Mouse (Mus musculus) forebrain, embryonic 13.5 days (tissue): ENCODE results near the gene Simc1. TPM values are rescaled to one million over a fixed set of nuclear protein-coding genes. Genes with fewer than 3 reads are reported as not detected.

Experiments
- ATAC-seq: fragments of 200-750 bp; cut with Nextera tagmentation; 2 replicates; pipeline ENCODE4 v1.8.0; 2017
- H3K27ac ChIP-seq: fragments of 300-500 bp; sonication (generic); 2 replicates; pipeline ENCODE4 v1.5.1; 2015; ENCODE audit warnings: inconsistent platforms, mild to moderate bottlenecking, moderate library complexity
- H3K27me3 ChIP-seq: fragments of 300-500 bp; sonication (generic); 2 replicates; pipeline ENCODE4 v1.6.1; 2015; ENCODE audit warnings: mild to moderate bottlenecking, inconsistent platforms
- H3K36me3 ChIP-seq: fragments of 300-500 bp; sonication (generic); 2 replicates; pipeline ENCODE4 v1.6.1; 2015; ENCODE audit warnings: mild to moderate bottlenecking, inconsistent platforms; ENCODE audit not compliant: poor library complexity, severe bottlenecking
- H3K4me1 ChIP-seq: fragments of 300-500 bp; sonication (generic); 2 replicates; pipeline ENCODE4 v1.6.1; 2015; ENCODE audit warnings: inconsistent platforms
- H3K4me2 ChIP-seq: fragments of 300-500 bp; sonication (generic); 2 replicates; pipeline ENCODE4 v1.6.1; 2015; ENCODE audit warnings: inconsistent platforms, mild to moderate bottlenecking, moderate library complexity
- H3K4me3 ChIP-seq: fragments of 300-500 bp; sonication (generic); 2 replicates; pipeline ENCODE4 v1.5.1; 2015; ENCODE audit warnings: mild to moderate bottlenecking, inconsistent platforms
- H3K9ac ChIP-seq: fragments of 300-500 bp; sonication (generic); 2 replicates; pipeline ENCODE4 v1.6.1; 2015; ENCODE audit warnings: mild to moderate bottlenecking, inconsistent platforms
- H3K9me3 ChIP-seq: fragments of 300-500 bp; sonication (generic); replicated peaks from 2 replicates; pipeline ENCODE4 v1.6.1; 2016; ENCODE audit warnings: inconsistent platforms
- WGBS: fragments of 180-500 bp; shearing (Covaris S2); methylation state at CpG from one replicate; pipeline ENCODE4 v1.1.7; 2015; 5-methylcytosine and 5-hydroxymethylcytosine counted together
- polyA plus RNA-seq: library from polyadenylated mRNA; unstranded; fragments of >200 nt; fragmentation: Nextera tagmentation; extraction: Ambion mirVana; gene quantifications from 2 replicates; pipeline ENCODE4 v1.2.1, GENCODE M21; 2015

Simc1 gene
- 17.7 and 17.8 TPM in 2 replicates for polyA plus RNA-seq

DNA sequence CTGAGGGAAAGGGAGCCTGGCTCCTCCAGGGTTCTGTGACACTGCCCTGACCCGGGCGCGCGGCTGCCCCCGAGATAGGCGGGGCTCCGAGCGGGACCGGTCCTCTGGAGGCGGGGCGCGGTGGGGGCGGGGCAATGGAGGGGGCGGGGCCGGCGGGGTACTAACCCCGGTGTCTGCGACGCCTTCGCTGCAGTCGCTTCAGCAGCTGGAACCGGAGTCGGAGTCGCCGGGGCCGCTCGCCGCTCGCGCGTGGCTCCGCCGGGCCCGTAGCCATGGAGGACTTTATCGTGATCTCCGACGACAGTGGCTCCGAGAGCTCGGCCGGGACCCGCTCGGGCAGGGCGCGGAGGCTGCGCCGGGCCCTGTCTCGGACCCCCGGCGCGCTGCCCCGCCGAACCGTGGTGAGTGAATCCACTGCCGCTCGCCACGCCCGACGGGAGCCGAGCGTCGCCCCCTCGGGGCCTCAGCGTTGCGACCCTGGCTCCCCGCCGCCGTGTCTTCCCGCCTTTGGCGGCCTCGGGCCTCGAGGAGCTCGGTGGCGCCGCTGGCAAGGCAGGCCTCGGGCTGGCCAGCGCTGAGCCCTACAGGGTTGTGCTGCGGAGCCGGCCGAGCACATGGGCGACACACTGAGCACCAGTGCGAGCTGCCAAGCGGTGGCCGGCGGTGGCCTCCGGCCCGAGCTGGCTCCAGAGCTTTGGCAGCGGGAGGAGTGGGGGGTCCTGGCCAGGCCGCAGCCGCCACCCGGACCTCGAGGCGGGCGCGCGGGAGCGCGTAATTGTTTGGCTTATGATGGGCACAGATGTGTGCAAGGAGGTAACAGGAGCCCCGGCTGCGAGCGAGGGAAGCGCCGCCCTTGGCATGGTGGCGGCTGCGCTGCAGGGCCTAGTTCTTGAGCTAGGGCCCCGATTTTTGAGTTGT, at the start of gene Simc1:
Gene Simc1, plus strand, starts transcription at position 176 of the 918 bp plus-strand sequence.
- Histone ChIP-seq H3K9me3 (no peaks in the 10 kb centered on the region), H3K9ac (peak within 1 kb of the TSS; percentile 87), H3K27me3 (0 out of 2 replicates have a peak, but pooled peaks cover 8% of the 10 kb centered on the region), H3K4me3 (peak within 1 kb of the TSS; percentile 73), H3K27ac (peak within 1 kb of the TSS; percentile 79), H3K4me2 (peak within 1 kb of the TSS; percentile 90), H3K4me1 (peaks cover 17% of the 10 kb centered on the region), H3K36me3 (0 out of 2 replicates have a peak, but pooled peaks cover 2% of the 10 kb centered on the region)
- peak; percentile 92 for ATAC-seq
- 1% methylated on average over 89 of the region's 105 CpGs for WGBS

DNA sequence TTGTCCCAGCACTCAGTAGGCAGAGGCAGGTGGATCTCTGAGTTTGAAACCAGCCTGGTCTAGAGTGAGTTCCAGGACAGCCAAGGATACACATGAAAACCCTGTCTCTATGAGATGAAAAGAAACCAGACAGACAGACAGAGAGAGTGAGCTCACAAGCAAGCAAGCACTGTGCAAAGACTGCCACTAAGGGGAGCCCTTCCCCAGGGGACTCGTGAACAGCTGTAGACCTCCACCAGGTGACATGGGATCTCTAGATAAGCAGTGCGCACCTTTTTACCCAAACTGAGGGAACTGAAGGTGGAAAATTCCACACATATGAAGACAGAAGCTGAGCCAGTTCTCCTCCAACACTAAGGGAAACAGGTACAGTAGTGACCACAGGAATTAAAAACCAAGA, 46.5 kb upstream of the Simc1 start:
- no peak overlapping the region for H3K4me3 ChIP-seq
- H3K4me2 ChIP-seq: no peak overlapping the region
- no peak for ATAC-seq
- peaks cover 80% of the 10 kb centered on the region for H3K36me3 ChIP-seq
- no peaks in the 10 kb centered on the region for H3K4me1 ChIP-seq
- no peaks in the 10 kb centered on the region for H3K9me3 ChIP-seq
- H3K27ac ChIP-seq: no peak overlapping the region
- H3K27me3 ChIP-seq: no peaks in the 10 kb centered on the region
- 83% methylated on average over 2 of the region's 2 CpGs for WGBS
- H3K9ac ChIP-seq: no peak overlapping the region

DNA sequence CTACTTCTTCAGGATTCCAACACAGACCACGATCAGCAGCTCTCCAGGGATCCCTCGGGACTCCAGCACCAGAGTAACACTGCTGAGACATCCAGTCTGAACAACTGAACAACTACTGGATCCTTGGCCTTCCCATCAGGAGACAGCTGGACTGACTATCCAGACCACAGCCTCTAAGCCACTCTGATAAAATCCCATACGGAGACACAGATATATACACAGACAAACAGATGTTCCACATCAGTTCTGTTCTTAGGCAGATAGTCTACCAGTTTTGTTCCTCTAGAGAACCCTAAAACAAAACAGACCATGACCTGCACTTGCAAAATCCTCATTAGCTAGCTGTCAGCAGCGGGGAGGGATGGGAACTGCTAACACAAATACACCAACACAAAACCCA, 44.3 kb upstream of the Simc1 start:
- Histone ChIP-seq H3K27ac (no peak overlapping the region), H3K9me3 (peaks cover 9% of the 10 kb centered on the region), H3K9ac (no peak overlapping the region), H3K4me1 (no peaks in the 10 kb centered on the region), H3K36me3 (peaks cover 94% of the 10 kb centered on the region), H3K4me2 (no peak overlapping the region), H3K4me3 (no peak overlapping the region), H3K27me3 (no peaks in the 10 kb centered on the region)
- no peak for ATAC-seq
- WGBS: 92% methylated on average over 4 of the region's 4 CpGs

DNA sequence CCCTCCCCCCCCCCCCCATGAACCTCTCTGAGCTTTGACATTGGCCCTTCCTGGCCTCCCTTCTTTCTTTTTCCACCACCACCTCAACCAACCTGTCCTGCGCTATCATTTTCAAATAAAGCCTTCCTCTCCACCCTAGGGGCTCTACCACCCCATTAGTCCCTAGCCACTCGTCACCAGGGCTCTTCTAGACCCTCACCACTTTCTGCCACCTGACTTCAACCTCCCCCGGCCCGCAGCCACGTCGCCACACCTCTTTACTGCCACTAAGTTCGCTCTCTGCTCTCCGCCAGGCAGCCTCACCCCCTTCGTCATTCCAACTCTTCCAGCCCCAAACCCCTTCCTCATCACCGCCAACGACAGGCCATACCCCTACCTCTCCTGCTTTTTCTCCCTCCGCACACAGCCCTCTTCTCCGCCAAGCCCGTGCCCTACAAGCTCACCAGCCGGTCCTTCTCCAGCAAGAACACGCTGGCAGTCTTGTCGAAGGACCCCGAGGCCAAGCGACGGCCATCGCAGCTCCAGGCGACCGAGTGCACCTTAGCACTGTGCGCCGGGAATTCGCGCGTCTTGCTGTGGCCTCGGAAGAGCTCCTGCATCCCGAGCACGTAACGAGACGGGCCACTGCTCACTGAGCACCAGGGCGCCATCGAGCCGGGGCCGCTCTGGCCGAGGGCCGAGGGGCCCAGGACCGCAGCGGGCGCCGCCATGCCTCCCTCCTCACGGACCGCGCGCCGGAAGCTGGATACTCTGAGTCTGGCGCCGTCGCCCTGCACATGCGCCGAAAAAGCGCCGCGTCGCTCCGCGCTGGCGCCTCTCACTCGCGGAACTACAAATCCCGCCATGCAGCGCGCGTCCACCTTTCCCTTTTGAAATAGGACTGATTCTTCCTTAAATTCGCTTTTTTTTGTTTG, 35.2 kb upstream of the Simc1 start, which contains the start of gene Thoc3:
Gene Thoc3, minus strand, starts transcription at position 752 of the 914 bp plus-strand sequence.
- H3K36me3 ChIP-seq: peaks cover 43% of the 10 kb centered on the region
- no peak within 1 kb of the TSS for H3K27ac ChIP-seq
- WGBS: under 1% methylated on average over 67 of the region's 67 CpGs
- H3K9ac ChIP-seq: peak within 1 kb of the TSS; percentile 81
- H3K4me3 ChIP-seq: peak within 1 kb of the TSS; percentile 66
- H3K4me2 ChIP-seq: peak within 1 kb of the TSS; percentile 93
- H3K27me3 ChIP-seq: no peaks in the 10 kb centered on the region
- ATAC-seq: peak; percentile 99
- peaks cover 12% of the 10 kb centered on the region for H3K4me1 ChIP-seq
- H3K9me3 ChIP-seq: peaks cover 13% of the 10 kb centered on the region

DNA sequence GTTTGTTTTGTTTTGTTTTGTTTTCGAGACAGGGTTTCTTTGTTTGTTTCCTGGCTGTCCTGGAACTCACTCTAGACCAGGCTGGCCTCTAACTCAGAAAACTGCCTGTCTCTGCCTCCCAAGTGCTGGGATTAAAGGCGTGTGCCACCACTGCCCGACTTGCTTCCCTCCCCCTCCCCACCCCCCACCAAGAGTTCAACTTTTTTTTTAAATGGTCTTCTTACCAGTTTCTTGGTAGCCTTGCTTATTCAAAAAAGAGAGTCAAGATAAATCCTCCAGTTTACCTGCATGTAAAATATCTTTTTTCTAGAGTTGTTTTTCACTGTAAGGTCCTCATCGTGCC, 34.6 kb upstream of the Simc1 start:
- WGBS: 19% methylated on average over 4 of the region's 4 CpGs
- ATAC-seq: peak; percentile 74
- H3K27ac ChIP-seq: no peak overlapping the region
- peaks cover 12% of the 10 kb centered on the region for H3K4me1 ChIP-seq
- H3K27me3 ChIP-seq: no peaks in the 10 kb centered on the region
- H3K4me2 ChIP-seq: peak overlapping the region; percentile 93
- H3K9ac ChIP-seq: 0 out of 2 replicates have a peak overlapping the region, but pooled peaks have one; percentile 81
- peaks cover 7% of the 10 kb centered on the region for H3K9me3 ChIP-seq
- peaks cover 37% of the 10 kb centered on the region for H3K36me3 ChIP-seq
- peak overlapping the region; percentile 66 for H3K4me3 ChIP-seq

DNA sequence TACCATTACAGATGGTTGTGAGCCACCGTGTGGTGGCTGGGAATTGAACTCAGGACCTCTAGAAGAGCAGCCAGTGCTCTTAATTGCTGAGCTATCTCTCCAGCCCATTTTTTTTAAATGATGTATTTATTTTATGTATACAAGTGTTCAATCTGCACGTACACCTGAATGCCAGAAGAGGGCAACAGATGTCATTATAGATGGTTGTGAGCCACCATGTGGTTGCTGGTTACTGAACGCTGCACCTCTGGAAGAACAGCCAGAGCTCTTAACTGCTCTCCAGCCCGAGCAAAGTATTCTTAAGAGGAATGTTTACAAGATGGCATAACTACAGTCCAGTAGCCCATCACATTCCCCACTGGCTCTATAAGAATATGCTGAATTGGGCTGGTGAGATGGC, 31.6 kb upstream of the Simc1 start:
- Histone ChIP-seq H3K9ac (no peak overlapping the region), H3K27ac (no peak overlapping the region), H3K4me3 (no peak overlapping the region), H3K27me3 (no peaks in the 10 kb centered on the region), H3K36me3 (peaks cover 7% of the 10 kb centered on the region), H3K9me3 (no peaks in the 10 kb centered on the region), H3K4me2 (no peak overlapping the region), H3K4me1 (peaks cover 12% of the 10 kb centered on the region)
- ATAC-seq: no peak
- WGBS: 83% methylated on average over 4 of the region's 4 CpGs

DNA sequence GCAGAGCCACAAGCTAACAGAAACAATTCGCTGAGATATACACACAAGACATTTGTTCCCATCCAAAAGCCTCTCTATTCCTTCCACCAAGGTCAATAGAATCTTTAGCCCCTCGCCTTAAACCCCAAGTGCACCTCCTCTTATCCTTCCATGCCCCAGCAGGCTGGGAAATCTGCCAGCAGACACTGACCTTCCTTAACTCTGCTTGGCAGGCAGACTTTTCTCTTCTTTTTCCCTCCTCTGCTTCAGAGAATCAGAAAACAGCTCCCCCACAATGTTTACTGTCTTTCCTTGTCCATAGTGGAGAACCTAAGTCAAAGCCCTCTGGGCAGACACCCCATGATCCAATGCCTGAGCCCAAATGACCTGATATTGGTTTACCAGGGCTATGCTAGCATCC, 28.6 kb upstream of the Simc1 start:
- no peaks in the 10 kb centered on the region for H3K36me3 ChIP-seq
- H3K4me2 ChIP-seq: no peak overlapping the region
- H3K4me1 ChIP-seq: no peaks in the 10 kb centered on the region
- no peak overlapping the region for H3K9ac ChIP-seq
- no peak for ATAC-seq
- H3K4me3 ChIP-seq: no peak overlapping the region
- no peaks in the 10 kb centered on the region for H3K27me3 ChIP-seq
- no peaks in the 10 kb centered on the region for H3K9me3 ChIP-seq
- WGBS: 76% methylated on average over 2 of the region's 2 CpGs
- H3K27ac ChIP-seq: no peak overlapping the region

DNA sequence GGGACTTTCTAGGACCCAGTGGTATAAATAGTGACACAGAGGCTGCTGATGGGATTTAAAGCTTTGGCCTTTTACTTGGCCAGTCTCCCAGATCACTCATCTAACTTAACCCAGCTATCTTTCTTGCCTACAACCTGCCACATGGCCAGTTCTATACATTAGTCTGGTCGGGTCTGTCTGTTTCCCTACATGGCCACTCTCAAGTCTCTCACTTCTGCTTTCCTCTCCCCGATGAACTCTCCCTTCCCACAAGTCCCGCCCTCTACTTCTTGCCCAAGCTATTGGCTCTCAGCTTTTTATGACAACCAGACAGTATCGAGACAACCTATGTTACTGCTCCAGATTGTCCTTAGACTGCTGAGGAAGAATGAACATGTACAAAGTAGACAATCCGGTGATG, 27.9 kb upstream of the Simc1 start:
- Histone ChIP-seq H3K27ac (no peak overlapping the region), H3K4me3 (no peak overlapping the region), H3K9me3 (no peaks in the 10 kb centered on the region), H3K36me3 (no peaks in the 10 kb centered on the region), H3K27me3 (no peaks in the 10 kb centered on the region), H3K4me2 (no peak overlapping the region), H3K9ac (no peak overlapping the region), H3K4me1 (no peaks in the 10 kb centered on the region)
- WGBS: 85% methylated on average over 5 of the region's 5 CpGs
- ATAC-seq: no peak

DNA sequence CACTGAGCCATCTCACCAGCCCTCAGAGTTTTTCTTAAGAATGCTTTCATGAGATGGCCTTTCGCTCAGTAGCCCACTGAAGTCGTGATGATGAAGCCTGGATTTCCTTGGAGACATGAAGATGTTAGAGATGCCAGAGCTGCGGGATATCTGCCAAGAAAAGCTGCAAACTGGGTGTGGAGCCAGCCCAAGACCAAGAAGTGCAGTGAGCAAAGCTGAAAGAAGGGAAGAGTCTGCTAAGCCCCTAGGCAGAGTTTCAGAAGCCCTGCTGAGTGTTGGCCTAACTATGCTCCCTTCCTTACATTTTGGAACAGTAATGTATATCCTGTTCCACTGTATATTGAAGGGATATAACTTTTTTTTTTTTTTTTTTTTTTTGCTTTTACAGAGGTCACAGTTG, 24.3 kb upstream of the Simc1 start:
- 74% methylated on average over 3 of the region's 3 CpGs for WGBS
- no peaks in the 10 kb centered on the region for H3K4me1 ChIP-seq
- H3K36me3 ChIP-seq: no peaks in the 10 kb centered on the region
- no peak overlapping the region for H3K4me2 ChIP-seq
- no peak for ATAC-seq
- no peak overlapping the region for H3K4me3 ChIP-seq
- no peak overlapping the region for H3K9ac ChIP-seq
- no peaks in the 10 kb centered on the region for H3K9me3 ChIP-seq
- H3K27me3 ChIP-seq: no peaks in the 10 kb centered on the region
- H3K27ac ChIP-seq: no peak overlapping the region

DNA sequence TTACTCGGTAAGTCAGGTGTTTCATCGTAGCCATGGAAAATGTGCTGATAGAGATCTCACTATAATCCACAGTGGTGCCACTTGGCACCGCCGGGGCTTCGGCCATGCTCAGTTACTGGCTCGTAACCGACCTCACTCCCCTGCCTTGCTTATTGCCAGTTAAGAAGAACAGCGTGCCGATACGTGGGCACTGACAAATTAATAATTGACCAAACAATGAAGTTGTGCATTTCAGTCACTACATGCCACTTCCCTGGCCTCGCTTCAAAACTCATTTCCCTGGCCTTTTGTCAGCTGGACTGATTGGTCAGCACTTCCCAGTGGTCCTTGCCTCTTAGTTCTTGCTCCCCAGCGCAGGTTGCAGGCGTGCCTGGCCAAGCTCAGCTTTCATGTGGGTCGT, 22.1 kb upstream of the Simc1 start:
- H3K27me3 ChIP-seq: no peaks in the 10 kb centered on the region
- no peak overlapping the region for H3K9ac ChIP-seq
- H3K4me1 ChIP-seq: no peaks in the 10 kb centered on the region
- H3K4me3 ChIP-seq: no peak overlapping the region
- no peak overlapping the region for H3K4me2 ChIP-seq
- WGBS: 89% methylated on average over 14 of the region's 14 CpGs
- no peaks in the 10 kb centered on the region for H3K9me3 ChIP-seq
- H3K36me3 ChIP-seq: no peaks in the 10 kb centered on the region
- H3K27ac ChIP-seq: no peak overlapping the region
- no peak for ATAC-seq

DNA sequence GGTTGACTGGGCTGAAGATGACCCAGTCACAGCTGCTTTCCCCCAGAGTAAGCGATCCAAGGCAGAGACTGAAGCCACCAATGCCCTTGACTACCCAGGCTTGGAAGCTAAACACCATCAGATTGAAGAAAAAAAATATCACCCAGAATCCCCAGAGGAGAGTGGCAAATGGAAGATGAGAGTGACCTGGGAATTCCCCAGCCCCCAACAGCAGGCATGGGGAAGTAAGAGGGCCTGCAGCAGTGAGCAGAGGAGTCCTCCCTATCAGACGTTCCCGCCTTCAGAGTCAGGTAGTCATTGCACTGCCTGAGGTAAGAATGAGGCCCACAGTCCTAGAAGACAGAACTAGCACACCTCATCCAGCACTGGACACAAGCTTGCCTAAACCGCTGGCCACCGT, 13.2 kb upstream of the Simc1 start:
- Histone ChIP-seq H3K4me3 (no peak overlapping the region), H3K27me3 (no peaks in the 10 kb centered on the region), H3K27ac (no peak overlapping the region), H3K9me3 (no peaks in the 10 kb centered on the region), H3K4me1 (no peaks in the 10 kb centered on the region), H3K4me2 (no peak overlapping the region), H3K9ac (no peak overlapping the region), H3K36me3 (no peaks in the 10 kb centered on the region)
- 83% methylated on average over 5 of the region's 5 CpGs for WGBS
- no peak for ATAC-seq

DNA sequence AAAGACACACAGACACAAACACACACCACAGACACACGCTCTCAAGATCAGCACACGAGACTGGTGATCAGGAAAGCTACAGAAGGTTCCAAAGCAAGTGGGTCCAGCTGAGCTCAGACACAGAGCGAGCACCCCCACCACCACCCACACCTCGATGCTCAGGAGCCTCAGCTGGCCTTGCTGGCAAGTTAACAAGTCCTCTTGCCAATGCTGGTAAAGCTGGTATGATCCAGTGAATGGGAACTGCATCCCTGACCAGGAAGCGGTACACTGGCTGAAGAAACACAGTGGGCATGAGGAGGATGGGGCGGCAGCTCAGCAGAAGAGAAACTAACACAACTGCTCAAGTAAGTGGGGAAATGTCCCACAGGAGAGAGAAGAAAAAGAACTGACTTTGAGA, 12.2 kb upstream of the Simc1 start:
- Histone ChIP-seq H3K36me3 (no peaks in the 10 kb centered on the region), H3K4me2 (no peak overlapping the region), H3K9ac (no peak overlapping the region), H3K4me1 (no peaks in the 10 kb centered on the region), H3K27ac (no peak overlapping the region), H3K27me3 (no peaks in the 10 kb centered on the region), H3K9me3 (no peaks in the 10 kb centered on the region), H3K4me3 (no peak overlapping the region)
- WGBS: 84% methylated on average over 6 of the region's 6 CpGs
- ATAC-seq: no peak
